Comparison of ENCODE assay signal across 8 mouse cellular contexts in genomic region chr11:43411413-43411812, GRCm38 (mm10). TPM values are rescaled to one million over a fixed set of nuclear protein-coding genes. Genes with fewer than 3 reads are reported as not detected.
DNase-seq lines count a peak whose midpoint lies in the region; ATAC-seq lines count a peak whose summit lies in the region.

No protein-coding gene starts in this region.

- no peaks in the 10 kb centered on the region for H3K27me3 ChIP-seq in intestine, embryonic 15.5 days (replicated peaks)
- no peaks in the 10 kb centered on the region for H3K27me3 ChIP-seq in limb, embryonic 11.5 days (ENCODE audit: control insufficient read depth, insufficient read depth, low read length)
- H3K27me3 ChIP-seq in stomach, embryonic 14.5 days (ENCODE audit: control insufficient read depth, insufficient read depth, low read length) = no peaks in the 10 kb centered on the region

- DNase-seq in ovary, postnatal 10 days (ENCODE audit: low spot score) = peak; percentile 29
- DNase-seq in ovary, adult 18-20 months (ENCODE audit: low spot score) = no peak
- peak; percentile 61 to 71 for DNase-seq in cerebellum, adult 18-20 months
- peak; percentile 81 for DNase-seq in limb, embryonic 11.5 days (ENCODE audit: low spot score)
- peak; percentile 88 for DNase-seq in naive thymus-derived CD4-positive, alpha-beta T cell, adult 2 months (ENCODE audit: low read depth)

- no peak overlapping the region for H3K27ac ChIP-seq in intestine, embryonic 15.5 days
- no peak overlapping the region for H3K27ac ChIP-seq in limb, embryonic 11.5 days (replicated peaks; ENCODE audit: low read depth, low read length)
- no peak overlapping the region for H3K27ac ChIP-seq in stomach, embryonic 14.5 days (ENCODE audit: low read length)

- no peaks in the 10 kb centered on the region for H3K4me1 ChIP-seq in intestine, embryonic 15.5 days (replicated peaks)
- no peaks in the 10 kb centered on the region for H3K4me1 ChIP-seq in limb, embryonic 11.5 days (ENCODE audit: control insufficient read depth, insufficient read depth, low read length)
- no peaks in the 10 kb centered on the region for H3K4me1 ChIP-seq in stomach, embryonic 14.5 days (ENCODE audit: control insufficient read depth, insufficient read depth, low read length)

- H3K9me3 ChIP-seq in intestine, embryonic 15.5 days = no peaks in the 10 kb centered on the region
- no peaks in the 10 kb centered on the region for H3K9me3 ChIP-seq in limb, embryonic 11.5 days (ENCODE audit: control insufficient read depth, low read length)
- H3K9me3 ChIP-seq in stomach, embryonic 14.5 days (ENCODE audit: control insufficient read depth, low read depth, low read length) = no peaks in the 10 kb centered on the region

- 0% methylated on average over 1 of the region's 1 CpGs for WGBS in intestine, embryonic 15.5 days
- WGBS in limb, embryonic 11.5 days = 0% methylated on average over 1 of the region's 1 CpGs
- WGBS in stomach, embryonic 14.5 days = 0% methylated on average over 1 of the region's 1 CpGs

- no peak overlapping the region for H3K9ac ChIP-seq in intestine, embryonic 15.5 days
- H3K9ac ChIP-seq in limb, embryonic 11.5 days (ENCODE audit: low read length) = no peak overlapping the region
- no peak overlapping the region for H3K9ac ChIP-seq in stomach, embryonic 14.5 days (replicated peaks; ENCODE audit: low read depth, low read length)

- no peak overlapping the region for H3K4me2 ChIP-seq in intestine, embryonic 15.5 days (replicated peaks)
- no peak overlapping the region for H3K4me2 ChIP-seq in limb, embryonic 11.5 days (ENCODE audit: low read depth, severe bottlenecking)
- H3K4me2 ChIP-seq in stomach, embryonic 14.5 days (replicated peaks; ENCODE audit: low read depth, low read length) = no peak overlapping the region

- peak; percentile 45 for ATAC-seq in frontal cortex, adult (ENCODE audit: low TSS enrichment)
- peak; percentile 5; the same call in 1 of the 2 replicates for ATAC-seq in intestine, embryonic 15.5 days
- no peak for ATAC-seq in limb, embryonic 11.5 days (ENCODE audit: insufficient number of reproducible peaks, low FRiP score, low TSS enrichment, low read depth)
- ATAC-seq in stomach, embryonic 14.5 days (ENCODE audit: insufficient number of reproducible peaks, insufficient read depth, low FRiP score, low read depth) = peak; percentile 53; the same call in 1 of the 2 replicates

- H3K4me3 ChIP-seq in intestine, embryonic 15.5 days (replicated peaks) = no peak overlapping the region
- no peak overlapping the region for H3K4me3 ChIP-seq in limb, embryonic 11.5 days (ENCODE audit: low read depth, low read length)
- H3K4me3 ChIP-seq in stomach, embryonic 14.5 days (ENCODE audit: low read depth, low read length) = no peak overlapping the region

- H3K36me3 ChIP-seq in intestine, embryonic 15.5 days = no peaks in the 10 kb centered on the region
- no peaks in the 10 kb centered on the region for H3K36me3 ChIP-seq in limb, embryonic 11.5 days (ENCODE audit: control insufficient read depth, insufficient read depth, low read length)
- no peaks in the 10 kb centered on the region for H3K36me3 ChIP-seq in stomach, embryonic 14.5 days (ENCODE audit: control insufficient read depth, insufficient read depth, low read length)

RNA-seq across cellular contexts. Expression of gene Pttg1, which starts 14.6 kb away (rescaled TPM):
- 64.5 and 68.6 TPM in 2 replicates for polyA plus RNA-seq in intestine, embryonic 15.5 days (2015; fragmentation: Nextera tagmentation; extraction: Ambion mirVana)
- polyA plus RNA-seq in limb, embryonic 11.5 days (2014; fragmentation: Nextera tagmentation; extraction: Ambion mirVana) = 94.3 and 100 TPM in 2 replicates
- 68.1 and 74.9 TPM in 2 replicates for polyA plus RNA-seq in stomach, embryonic 14.5 days (2014; fragmentation: Nextera tagmentation; extraction: Ambion mirVana)

RNA-seq across cellular contexts. Expression of gene Slu7, which starts 22.1 kb away (rescaled TPM):
- polyA plus RNA-seq in intestine, embryonic 15.5 days (2015; fragmentation: Nextera tagmentation; extraction: Ambion mirVana) = 44.1 and 48.0 TPM in 2 replicates
- 56.8 and 57.4 TPM in 2 replicates for polyA plus RNA-seq in limb, embryonic 11.5 days (2014; fragmentation: Nextera tagmentation; extraction: Ambion mirVana)
- polyA plus RNA-seq in stomach, embryonic 14.5 days (2014; fragmentation: Nextera tagmentation; extraction: Ambion mirVana) = 55.4 and 58.6 TPM in 2 replicates
